Mouse (Mus musculus) embryonic facial prominence, embryonic 12.5 days (tissue): ENCODE measurements around the gene Pcgf6. TPM values are rescaled to one million over a fixed set of nuclear protein-coding genes. Genes with fewer than 3 reads are reported as not detected.

Experiments
- ATAC-seq: fragments of 200-750 bp; cut with Nextera tagmentation; 2 replicates; pipeline ENCODE4 v1.8.0; 2017; ENCODE audit not compliant: insufficient number of reproducible peaks, insufficient read depth, low FRiP score, low TSS enrichment
- H3K27ac ChIP-seq: fragments of 300-500 bp; sonication (generic); 2 replicates; pipeline ENCODE4 v1.5.1; 2016; ENCODE audit warnings: mild to moderate bottlenecking
- H3K27me3 ChIP-seq: fragments of 300-500 bp; sonication (generic); 2 replicates; pipeline ENCODE4 v1.6.1; 2016; ENCODE audit warnings: mild to moderate bottlenecking, moderate library complexity
- H3K36me3 ChIP-seq: fragments of 300-500 bp; sonication (generic); 2 replicates; pipeline ENCODE4 v1.6.1; 2016; ENCODE audit warnings: mild to moderate bottlenecking
- H3K4me1 ChIP-seq: fragments of 300-500 bp; sonication (generic); 2 replicates; pipeline ENCODE4 v1.6.1; 2016
- H3K4me2 ChIP-seq: fragments of 300-500 bp; sonication (generic); replicated peaks from 2 replicates; pipeline ENCODE4 v1.6.1; 2016; ENCODE audit warnings: mild to moderate bottlenecking, moderate library complexity
- H3K4me3 ChIP-seq: fragments of 300-500 bp; sonication (generic); 2 replicates; pipeline ENCODE4 v1.5.1; 2016; ENCODE audit warnings: mild to moderate bottlenecking
- H3K9ac ChIP-seq: fragments of 300-500 bp; sonication (generic); 2 replicates; pipeline ENCODE4 v1.6.1; 2016; ENCODE audit warnings: mild to moderate bottlenecking, moderate library complexity
- H3K9me3 ChIP-seq: fragments of 300-500 bp; sonication (generic); 2 replicates; pipeline ENCODE4 v1.6.1; 2016; ENCODE audit warnings: mild to moderate bottlenecking, moderate library complexity
- WGBS: fragments of 180-500 bp; shearing (Covaris S2); methylation state at CpG from one replicate; pipeline ENCODE4 v1.1.7; 2016; 5-methylcytosine and 5-hydroxymethylcytosine counted together
- polyA plus RNA-seq: library from polyadenylated mRNA; unstranded; fragments of >200 nt; fragmentation: Nextera tagmentation; extraction: Ambion mirVana; gene quantifications from 2 replicates; pipeline ENCODE4 v1.2.1, GENCODE M21; 2016

Pcgf6 gene
- polyA plus RNA-seq, result 31.5 and 31.7 TPM in 2 replicates

DNA sequence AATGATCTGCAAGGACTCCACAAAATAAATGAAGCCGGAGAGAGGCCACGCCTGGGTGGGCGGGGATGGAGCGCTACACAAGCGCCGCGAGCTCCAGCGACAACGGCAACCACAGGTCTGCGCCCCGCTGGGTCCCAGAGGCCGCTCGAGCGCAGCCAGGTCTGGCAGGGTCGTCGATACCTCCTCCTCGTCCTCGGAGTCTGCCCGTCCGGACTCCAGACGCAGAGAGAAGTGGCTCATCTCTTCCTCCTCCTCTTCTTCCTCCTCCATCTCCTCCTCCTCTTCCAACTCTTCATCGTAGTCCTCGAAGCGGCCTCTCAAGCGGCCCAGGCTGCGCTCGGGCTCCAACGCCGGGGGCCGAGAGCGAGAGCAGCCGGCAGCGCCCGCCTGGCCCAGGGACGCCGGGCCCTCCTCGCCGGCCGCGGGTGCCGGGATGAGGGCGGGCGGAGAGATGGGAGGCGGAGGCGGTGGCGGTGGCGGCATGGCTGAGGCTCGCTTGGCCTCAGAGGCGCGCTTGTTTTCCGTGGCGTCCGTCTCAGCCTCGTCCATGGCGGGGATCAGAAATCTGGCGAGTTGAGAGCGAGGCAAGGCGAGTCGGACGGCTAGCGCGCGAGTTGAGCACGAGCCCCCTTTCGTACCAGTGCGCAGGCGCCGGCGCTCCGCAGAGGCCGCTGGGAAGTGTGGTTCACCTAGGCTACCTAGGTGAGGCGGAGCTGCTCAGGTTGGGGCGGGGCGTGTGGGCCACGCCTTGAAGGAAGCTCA is at the start of gene Pcgf6:
Pcgf6 (minus strand) TSS at position 636 of the 762 bp plus-strand sequence.
- Histone ChIP-seq H3K27me3 (no peaks in the 10 kb centered on the region), H3K4me2 (peak within 1 kb of the TSS; percentile 76), H3K9ac (peak within 1 kb of the TSS; percentile 81), H3K4me3 (peak within 1 kb of the TSS; percentile 85), H3K9me3 (no peaks in the 10 kb centered on the region), H3K27ac (peak within 1 kb of the TSS; percentile 95), H3K4me1 (peaks cover 12% of the 10 kb centered on the region), H3K36me3 (peaks cover 23% of the 10 kb centered on the region)
- WGBS, result under 1% methylated on average over 75 of the region's 75 CpGs
- peak; percentile 86 for ATAC-seq

DNA sequence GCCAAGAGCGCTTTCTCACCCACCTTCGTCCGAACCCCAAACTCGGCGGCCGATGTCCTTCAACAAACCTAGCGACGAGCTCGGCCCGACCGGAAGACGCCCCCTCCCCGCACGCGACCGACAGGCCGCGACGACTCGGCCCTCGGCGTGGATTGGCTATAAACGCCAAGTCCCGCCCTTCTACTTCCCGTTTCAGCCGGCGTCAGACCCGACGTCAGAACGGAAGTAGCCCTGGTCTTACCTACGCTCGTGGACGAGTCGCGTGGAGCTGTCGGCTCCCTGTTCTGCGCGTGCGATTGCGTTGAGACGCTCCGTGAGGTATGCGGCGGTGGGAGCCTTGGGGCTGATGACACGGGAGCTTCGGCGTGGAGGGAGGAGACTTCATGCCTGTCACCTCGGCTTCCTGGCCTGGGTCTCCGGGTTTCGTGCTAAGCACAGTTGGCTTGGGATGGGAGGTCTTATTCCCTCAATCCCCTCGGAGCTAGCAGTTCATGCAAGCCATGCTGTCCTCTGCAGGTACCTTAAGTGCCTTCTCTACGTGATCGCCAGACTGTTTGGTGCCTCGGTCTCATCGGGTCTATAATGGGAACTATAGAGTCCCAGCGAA is 39.9 kb upstream of the Pcgf6 start, which contains the start of the genes Usmg5 and Pdcd11:
Usmg5 (minus strand) TSS at position 98 of the 607 bp plus-strand sequence.
Pdcd11 (plus strand) TSS at position 219 of the 607 bp plus-strand sequence.
- H3K4me1 ChIP-seq, result peaks cover 11% of the 10 kb centered on the region
- no peaks in the 10 kb centered on the region for H3K27me3 ChIP-seq
- WGBS, result under 1% methylated on average over 56 of the region's 56 CpGs
- H3K4me3 ChIP-seq, result peak within 1 kb of the TSS; percentile 98
- peak; percentile 98 for ATAC-seq
- peak within 1 kb of the TSS; percentile 77 for H3K4me2 ChIP-seq
- peak within 1 kb of the TSS; percentile 94 for H3K9ac ChIP-seq
- peak within 1 kb of the TSS; percentile 81 for H3K27ac ChIP-seq
- H3K9me3 ChIP-seq, result no peaks in the 10 kb centered on the region
- peaks cover 30% of the 10 kb centered on the region for H3K36me3 ChIP-seq

DNA sequence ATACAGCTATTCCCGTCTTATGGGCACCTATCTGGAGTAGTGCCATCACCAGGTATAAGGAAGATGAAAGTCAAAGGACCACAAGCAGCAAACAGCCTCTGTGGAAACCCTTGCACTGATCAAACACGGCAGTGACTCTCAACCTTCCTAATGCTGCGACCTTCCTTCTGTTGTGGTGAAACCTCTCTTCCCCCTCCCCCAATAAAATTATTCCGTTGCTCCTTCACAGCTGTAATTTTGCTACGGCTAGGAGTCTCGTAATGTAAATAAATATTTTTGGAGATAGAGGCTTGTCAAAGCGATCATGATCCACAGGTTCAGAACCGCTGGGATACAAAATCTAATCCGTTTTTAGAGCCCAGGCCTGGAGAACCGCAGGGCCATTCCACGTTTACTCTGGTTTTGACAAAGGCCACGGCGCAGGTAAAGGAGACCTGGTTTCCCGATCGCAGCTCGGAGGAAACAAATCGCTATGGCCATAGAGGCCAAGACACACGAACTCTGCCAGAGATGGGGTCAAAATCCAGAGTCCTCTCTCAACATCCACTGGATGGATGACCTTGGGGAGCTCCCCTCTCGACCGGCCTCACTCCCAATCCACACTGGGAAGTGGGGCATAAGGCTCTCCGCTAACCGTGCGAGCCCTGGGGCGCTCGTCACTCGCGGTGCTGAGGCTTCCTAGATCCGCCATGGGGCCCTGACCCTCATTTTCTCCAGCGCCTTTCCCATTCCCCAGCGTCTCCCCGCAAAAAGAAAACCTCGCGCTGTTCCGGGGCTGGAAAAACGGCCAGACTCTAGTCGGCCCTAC is 39.2 kb upstream of the Pcgf6 start:
- H3K27me3 ChIP-seq, result no peaks in the 10 kb centered on the region
- peak overlapping the region; percentile 98 for H3K4me3 ChIP-seq
- H3K9me3 ChIP-seq, result no peaks in the 10 kb centered on the region
- peaks cover 29% of the 10 kb centered on the region for H3K36me3 ChIP-seq
- ATAC-seq, result peak; percentile 68; the same call in 1 of the 2 replicates
- WGBS, result 2% methylated on average over 36 of the region's 36 CpGs
- H3K4me1 ChIP-seq, result peaks cover 11% of the 10 kb centered on the region
- H3K27ac ChIP-seq, result peak overlapping the region; percentile 81
- peak overlapping the region; percentile 77 for H3K4me2 ChIP-seq
- peak overlapping the region; percentile 94 for H3K9ac ChIP-seq

GRCm38 (mm10) chr19:47088226-47088625 is 37.5 kb upstream of the Pcgf6 start:
- Histone ChIP-seq H3K36me3 (peaks cover 32% of the 10 kb centered on the region), H3K4me1 (peaks cover 11% of the 10 kb centered on the region), H3K4me2 (no peak overlapping the region), H3K27ac (no peak overlapping the region), H3K9me3 (no peaks in the 10 kb centered on the region), H3K9ac (no peak overlapping the region), H3K27me3 (no peaks in the 10 kb centered on the region), H3K4me3 (no peak overlapping the region)
- 91% methylated on average over 3 of the region's 3 CpGs for WGBS
- ATAC-seq, result no peak

DNA sequence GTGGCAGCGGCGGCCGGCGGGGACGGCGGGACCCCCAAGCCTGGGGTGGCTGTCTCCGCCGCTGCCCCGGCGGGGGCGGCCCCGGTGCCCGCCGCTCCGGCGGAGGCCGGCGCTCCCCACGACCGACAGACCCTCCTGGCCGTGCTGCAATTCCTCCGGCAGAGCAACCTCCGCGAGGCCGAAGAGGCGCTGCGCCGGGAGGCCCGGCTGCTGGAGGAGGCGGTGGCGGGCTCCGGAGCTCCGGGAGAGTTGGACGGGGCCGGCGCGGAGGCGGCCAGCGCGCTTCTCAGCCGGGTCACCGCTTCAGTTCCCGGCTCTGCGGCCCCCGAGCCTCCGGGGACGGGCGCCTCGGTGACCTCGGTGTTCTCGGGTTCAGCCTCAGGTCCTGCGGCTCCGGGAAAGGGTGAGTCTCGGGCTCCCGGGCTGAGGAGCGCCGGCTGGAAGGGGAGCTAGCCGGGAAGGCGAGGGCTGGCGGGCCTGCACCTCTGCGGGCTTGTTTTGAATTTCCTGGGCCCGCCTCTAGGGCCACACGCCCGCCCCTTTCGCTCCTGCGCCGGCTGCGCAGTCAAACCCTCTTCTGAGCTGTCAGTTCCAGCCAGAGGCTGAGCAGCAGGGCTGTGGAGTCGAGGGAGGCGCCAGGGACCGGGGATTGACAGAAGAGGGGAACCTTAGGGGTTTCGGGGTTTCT is 17.4 kb upstream of the Pcgf6 start:
- H3K9me3 ChIP-seq, result no peaks in the 10 kb centered on the region
- under 1% methylated on average over 70 of the region's 72 CpGs for WGBS

DNA sequence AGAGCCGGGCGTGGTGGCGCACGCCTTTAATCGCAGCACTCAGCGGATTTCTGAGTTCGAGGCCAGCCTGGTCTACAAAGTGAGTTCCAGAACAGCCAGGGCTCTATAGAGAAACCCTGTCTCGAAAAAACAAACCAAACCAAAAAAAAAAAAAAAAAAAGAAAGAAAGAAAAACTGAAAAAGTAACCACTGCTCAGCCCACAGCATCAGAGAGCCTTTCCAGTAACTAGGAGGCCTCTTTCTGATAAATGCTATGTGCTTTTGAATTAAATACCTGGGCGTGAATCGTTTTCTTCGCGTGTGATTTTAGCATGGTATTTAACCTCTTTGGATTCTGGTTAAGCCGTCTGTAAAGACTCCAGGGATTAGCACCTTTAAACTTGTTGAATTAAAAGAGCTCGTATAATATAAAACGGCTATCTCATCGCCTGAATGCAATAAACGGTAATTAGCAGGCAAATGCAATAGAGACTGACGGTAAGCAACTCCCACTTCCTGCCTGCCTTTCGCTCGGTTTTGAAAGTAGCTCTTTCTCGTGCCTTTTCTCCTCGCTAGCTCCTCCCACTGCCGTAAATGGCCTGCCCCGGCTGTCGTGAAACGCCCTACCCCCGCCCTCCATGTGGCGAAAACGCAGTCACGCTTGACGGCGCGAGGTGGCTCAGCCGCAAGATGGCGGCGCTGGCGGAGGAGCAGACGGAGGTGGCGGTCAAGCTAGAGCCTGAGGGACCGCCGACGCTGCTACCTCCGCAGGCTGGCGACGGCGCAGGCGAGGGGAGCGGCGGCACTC is 16.6 kb upstream of the Pcgf6 start, which contains the start of gene Taf5:
Taf5 (plus strand) TSS at position 651 of the 787 bp plus-strand sequence.
- Histone ChIP-seq H3K27ac (peak within 1 kb of the TSS; percentile 87), H3K4me3 (peak within 1 kb of the TSS; percentile 98), H3K4me2 (peak within 1 kb of the TSS; percentile 62), H3K36me3 (peaks cover 16% of the 10 kb centered on the region), H3K9me3 (no peaks in the 10 kb centered on the region), H3K9ac (peak within 1 kb of the TSS; percentile 91), H3K27me3 (no peaks in the 10 kb centered on the region), H3K4me1 (peaks cover 6% of the 10 kb centered on the region; the same call in 1 of the 2 replicates)
- peak; percentile 61; the same call in 1 of the 2 replicates for ATAC-seq
- WGBS, result 11% methylated on average over 49 of the region's 49 CpGs

More for the DNA sequence above, 17.4 kb upstream of the Pcgf6 start:
- Histone ChIP-seq H3K36me3 (peaks cover 24% of the 10 kb centered on the region), H3K27ac (peak overlapping the region; percentile 87), H3K27me3 (no peaks in the 10 kb centered on the region), H3K4me3 (peak overlapping the region; percentile 98), H3K4me1 (peaks cover 6% of the 10 kb centered on the region; the same call in 1 of the 2 replicates), H3K4me2 (peak overlapping the region; percentile 62), H3K9ac (peak overlapping the region; percentile 91)
- ATAC-seq, result peak; percentile 93

GRCm38 (mm10) chr19:47065860-47066259 is 15.2 kb upstream of the Pcgf6 start:
- peaks cover 6% of the 10 kb centered on the region; the same call in 1 of the 2 replicates for H3K4me1 ChIP-seq
- 0 out of 2 replicates have a peak, but pooled peaks cover 3% of the 10 kb centered on the region for H3K36me3 ChIP-seq
- no peaks in the 10 kb centered on the region for H3K27me3 ChIP-seq
- no peak overlapping the region for H3K4me2 ChIP-seq
- H3K27ac ChIP-seq, result no peak overlapping the region
- WGBS, result 97% methylated on average over 3 of the region's 3 CpGs
- no peak overlapping the region for H3K9ac ChIP-seq
- no peak overlapping the region for H3K4me3 ChIP-seq
- ATAC-seq, result no peak
- H3K9me3 ChIP-seq, result no peaks in the 10 kb centered on the region

GRCm38 (mm10) chr19:47057684-47058083 is 7.0 kb upstream of the Pcgf6 start:
- Histone ChIP-seq H3K4me2 (no peak overlapping the region), H3K27ac (no peak overlapping the region), H3K4me3 (no peak overlapping the region), H3K36me3 (no peaks in the 10 kb centered on the region), H3K27me3 (no peaks in the 10 kb centered on the region), H3K9ac (no peak overlapping the region), H3K4me1 (no peaks in the 10 kb centered on the region), H3K9me3 (no peaks in the 10 kb centered on the region)
- 63% methylated on average over 1 of the region's 1 CpGs for WGBS
- no peak for ATAC-seq

DNA sequence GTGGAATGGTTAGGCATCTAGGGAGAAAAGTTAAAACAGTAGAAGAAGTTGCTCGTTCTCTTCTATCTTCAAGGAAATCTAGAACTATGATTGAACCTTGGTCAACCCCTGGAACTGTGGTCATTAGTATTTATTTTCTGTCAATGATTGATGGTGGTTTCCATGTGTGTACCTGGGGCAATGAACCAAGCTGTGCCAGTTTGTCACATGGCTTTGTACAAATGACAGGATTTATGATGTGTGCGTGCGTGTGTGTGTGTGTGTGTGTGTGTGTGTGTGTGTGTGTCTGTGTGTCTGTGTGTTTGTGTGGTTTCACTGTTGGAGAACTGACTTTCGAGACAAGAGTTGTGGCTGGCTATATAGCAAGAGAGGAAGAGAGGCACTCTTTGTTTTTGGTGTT is 2.8 kb upstream of the Pcgf6 start:
- H3K27ac ChIP-seq, result no peak overlapping the region
- no peak overlapping the region for H3K9ac ChIP-seq
- no peak overlapping the region for H3K4me2 ChIP-seq
- H3K4me3 ChIP-seq, result no peak overlapping the region
- H3K36me3 ChIP-seq, result no peaks in the 10 kb centered on the region
- H3K9me3 ChIP-seq, result no peaks in the 10 kb centered on the region
- ATAC-seq, result no peak
- 81% methylated on average over 4 of the region's 4 CpGs for WGBS
- no peaks in the 10 kb centered on the region for H3K27me3 ChIP-seq
- H3K4me1 ChIP-seq, result peaks cover 12% of the 10 kb centered on the region

GRCm38 (mm10) chr19:47052927-47053326 is 2.2 kb upstream of the Pcgf6 start:
- no peaks in the 10 kb centered on the region for H3K27me3 ChIP-seq
- H3K36me3 ChIP-seq, result no peaks in the 10 kb centered on the region
- WGBS, result 89% methylated on average over 4 of the region's 4 CpGs
- no peak overlapping the region for H3K4me3 ChIP-seq
- H3K9ac ChIP-seq, result no peak overlapping the region
- peaks cover 12% of the 10 kb centered on the region for H3K4me1 ChIP-seq
- no peaks in the 10 kb centered on the region for H3K9me3 ChIP-seq
- ATAC-seq, result no peak
- no peak overlapping the region for H3K4me2 ChIP-seq
- no peak overlapping the region for H3K27ac ChIP-seq
